Mouse (Mus musculus) MEL (cell line): ENCODE measurements around the gene Psmb5.

Experiments
- CTCF ChIP-seq, 3 experiments: IDR thresholded peaks in 2 of 3; conservative IDR thresholded peaks in 1 of 3; 2 replicates each; pipeline ENCODE4 v1.5.1; 2011 to 2012; ENCODE audit warnings: low read length in 3 of 3, low read depth in 2 of 3, mild to moderate bottlenecking in 2 of 3, improper control_type of control experiment in 1 of 3, inconsistent platforms in 1 of 3, mixed read lengths in 1 of 3, moderate library complexity in 1 of 3; ENCODE audit not compliant: control insufficient read depth in 1 of 3, insufficient read depth in 1 of 3, poor library complexity in 1 of 3, severe bottlenecking in 1 of 3
- GATA1 ChIP-seq: IDR thresholded peaks from 2 replicates; pipeline ENCODE4 v1.6.1; 2011; ENCODE audit warnings: low read depth, low read length, improper control_type of control experiment
- MAX ChIP-seq: IDR thresholded peaks from 2 replicates; pipeline ENCODE4 v1.6.1; 2011; ENCODE audit warnings: low read length, improper control_type of control experiment
- MEF2A ChIP-seq: IDR thresholded peaks from 2 replicates; pipeline ENCODE4 v1.6.1; 2014; ENCODE audit warnings: low read depth, mild to moderate bottlenecking, inconsistent platforms, low read length, improper control_type of control experiment; ENCODE audit not compliant: poor library complexity, insufficient replicate concordance, severe bottlenecking; ENCODE audit errors: extremely low read depth
- MYC ChIP-seq: IDR thresholded peaks from 2 replicates; pipeline ENCODE4 v1.6.1; 2011; ENCODE audit warnings: low read depth, mild to moderate bottlenecking, low read length, improper control_type of control experiment, moderate library complexity
- NRF1 ChIP-seq: IDR thresholded peaks from 2 replicates; pipeline ENCODE4 v1.6.1; 2014; ENCODE audit warnings: low read depth, mild to moderate bottlenecking, inconsistent platforms, low read length, improper control_type of control experiment, moderate library complexity; ENCODE audit not compliant: poor library complexity, insufficient read depth, severe bottlenecking
- TBP ChIP-seq: IDR thresholded peaks from 2 replicates; pipeline ENCODE4 v1.8.0; 2011; ENCODE audit warnings: low read depth, low read length, improper control_type of control experiment
- TCF12 ChIP-seq: IDR thresholded peaks from 2 replicates; pipeline ENCODE4 v1.6.1; 2014; ENCODE audit warnings: low read depth, mild to moderate bottlenecking, inconsistent platforms, low read length, improper control_type of control experiment, moderate library complexity

GRCm38 (mm10) chr14:54630583-54631239, 12.9 kb upstream of the Psmb5 start:
- TF ChIP-seq TCF12 (peak; percentile 79), GATA1 (peak; percentile 67; the same call in 1 of the 2 replicates), MAX (no peak), CTCF (IDR thresholded peaks at IDR 0.05 in 2 of 3, conservative IDR thresholded peaks at IDR 0.05 in 1 of 3; ENCODE audit: control insufficient read depth in 1 of 3, insufficient read depth in 1 of 3, low read depth in 2 of 3, low read length in 3 of 3, poor library complexity in 1 of 3, severe bottlenecking in 1 of 3) (no peak), NRF1 (no peak), MYC (no peak), MEF2A (no peak), TBP (no peak)
